Comparison of ENCODE assay signal across 24 mouse cellular contexts in genomic region chr13:95871993-95872392, GRCm38 (mm10). TPM values are rescaled to one million over a fixed set of nuclear protein-coding genes. Genes with fewer than 3 reads are reported as not detected.
A peak's percentile ranks its signal among the peaks of the same experiment; 100 is the strongest.
DNase-seq lines count a peak whose midpoint lies in the region; ATAC-seq and TF ChIP-seq lines count a peak whose summit lies in the region.
"Had no signal": no experiment of that assay in that cellular context is flagged by ENCODE, and none has a peak within 500 bp of the region (broad histone marks: within the 10 kb centered on the region; RNA-seq: fewer than 3 reads in every experiment).

No protein-coding gene starts in this region.

- H3K4me2 ChIP-seq in forebrain, postnatal 0 days (ENCODE audit: low read depth) = no peak overlapping the region
- H3K4me2 ChIP-seq in forebrain, embryonic 14.5 days (ENCODE audit: low read length) = no peak overlapping the region
- H3K4me2 ChIP-seq: heart, embryonic 12.5 days; hindbrain, embryonic 14.5 days; liver, embryonic 12.5 days had no signal

- no peak overlapping the region for H3K9ac ChIP-seq in forebrain, postnatal 0 days
- H3K9ac ChIP-seq in forebrain, embryonic 14.5 days (ENCODE audit: low read length) = no peak overlapping the region
- H3K9ac ChIP-seq: heart, embryonic 12.5 days; hindbrain, embryonic 14.5 days; liver, embryonic 12.5 days; liver, postnatal 0 days had no signal

- ATAC-seq in forebrain, postnatal 0 days = peak; percentile 78
- ATAC-seq in forebrain, embryonic 14.5 days = no peak
- ATAC-seq: inflammation-experienced regulatory T-cells, adult 6 months; liver, embryonic 12.5 days; liver, postnatal 0 days had no signal

- 34% methylated on average over 4 of the region's 4 CpGs for WGBS in forebrain, postnatal 0 days
- 54% methylated on average over 4 of the region's 4 CpGs for WGBS in forebrain, embryonic 14.5 days

- no peak overlapping the region for H3K4me3 ChIP-seq in forebrain, postnatal 0 days (ENCODE audit: low read depth, low read length)
- H3K4me3 ChIP-seq in forebrain, embryonic 14.5 days (ENCODE audit: low read depth, low read length) = no peak overlapping the region
- no peak overlapping the region for H3K4me3 ChIP-seq in cortical plate, adult 2 months (ENCODE audit: insufficient read depth, low read length)
- H3K4me3 ChIP-seq: heart, adult 2 months; heart, embryonic 12.5 days; left cerebral cortex, adult 2 months; liver, embryonic 12.5 days had no signal

- 0 out of 2 replicates have a peak, but pooled peaks cover 13% of the 10 kb centered on the region for H3K4me1 ChIP-seq in forebrain, postnatal 0 days (ENCODE audit: insufficient read depth)
- H3K4me1 ChIP-seq in forebrain, embryonic 14.5 days (ENCODE audit: control insufficient read depth, insufficient read depth, low read length) = peaks cover 28% of the 10 kb centered on the region
- peaks cover 6% of the 10 kb centered on the region for H3K4me1 ChIP-seq in cortical plate, adult 2 months (ENCODE audit: control insufficient read depth, insufficient read depth, low read length)

- no peak overlapping the region for H3K27ac ChIP-seq in forebrain, postnatal 0 days (ENCODE audit: low read depth, low read length)
- H3K27ac ChIP-seq in forebrain, embryonic 14.5 days (ENCODE audit: low read depth, low read length) = no peak overlapping the region
- 0 out of 2 replicates have a peak overlapping the region, but pooled peaks have one; percentile 2 for H3K27ac ChIP-seq in cortical plate, adult 2 months (ENCODE audit: insufficient read depth, low read length)
- H3K27ac ChIP-seq: heart, adult 2 months; hindbrain, embryonic 14.5 days; liver, embryonic 12.5 days had no signal

- no peak for TF ChIP-seq CTCF in forebrain, postnatal 0 days (IDR thresholded peaks at IDR 0.05; ENCODE audit: low read depth)
- no peak for TF ChIP-seq CTCF in cortical plate, adult 2 months (IDR thresholded peaks at IDR 0.05; ENCODE audit: extremely low read depth, insufficient read depth, low read length)

- no peak for TF ChIP-seq POLR2A in cortical plate, adult 2 months (IDR thresholded peaks at IDR 0.05; ENCODE audit: extremely low read depth, insufficient read depth, low read length)

- intact Hi-C loops in left cerebral cortex, postnatal 14 days (cut with DNase I) = no loop called here
- intact Hi-C loops in left cerebral cortex, postnatal 4 days (cut with DNase I) = no loop called here

- no peaks in the 10 kb centered on the region for H3K27me3 ChIP-seq in forebrain, postnatal 0 days (ENCODE audit: insufficient read depth, low read length)
- H3K27me3 ChIP-seq in forebrain, embryonic 14.5 days (replicated peaks; ENCODE audit: control insufficient read depth, insufficient read depth, low read length) = no peaks in the 10 kb centered on the region
- H3K27me3 ChIP-seq: heart, embryonic 12.5 days; liver, embryonic 12.5 days had no signal

- no peaks in the 10 kb centered on the region for H3K9me3 ChIP-seq in forebrain, postnatal 0 days (ENCODE audit: low read length)
- H3K9me3 ChIP-seq in forebrain, embryonic 14.5 days (replicated peaks; ENCODE audit: control insufficient read depth, low read length) = no peaks in the 10 kb centered on the region
- H3K9me3 ChIP-seq: heart, embryonic 12.5 days; liver, embryonic 12.5 days had no signal

- peak; percentile 41 for DNase-seq in forebrain, postnatal 0 days
- no peak for DNase-seq in forebrain, embryonic 14.5 days (ENCODE audit: low spot score)
- DNase-seq in left cerebral cortex, postnatal 14 days (ENCODE audit: low spot score in 2 of 2) = peak; percentile 34 to 43
- DNase-seq in left cerebral cortex, postnatal 4 days = no peak
- peak; percentile 21 for DNase-seq in ZHBTc4 (ENCODE audit: low read depth, low spot score)
- no peak for DNase-seq in B cell, adult 2 months
- DNase-seq: adrenal gland, adult 8-10 months; cerebellum, adult 8-10 months; cerebellum, postnatal 25 days; embryo, embryonic 11 days; heart, adult 2 months; heart, postnatal 4 days; kidney, adult 11 months; kidney, postnatal 14 days; liver, postnatal 0 days; lung, postnatal 36 days; midbrain, embryonic 14.5 days; thymus, postnatal 14 days had no signal

- no peaks in the 10 kb centered on the region for H3K36me3 ChIP-seq in forebrain, postnatal 0 days (ENCODE audit: insufficient read depth)
- H3K36me3 ChIP-seq in forebrain, embryonic 14.5 days (ENCODE audit: control insufficient read depth, insufficient read depth, low read length) = no peaks in the 10 kb centered on the region
- H3K36me3 ChIP-seq: heart, embryonic 12.5 days; liver, embryonic 12.5 days had no signal

RNA-seq across cellular contexts. Expression of gene Iqgap2, which starts 19.7 kb away (rescaled TPM):
- 3.9 and 6.0 TPM in 2 replicates for total RNA-seq in forebrain, postnatal 0 days (2014; rRNA removed)
- polyA plus RNA-seq in forebrain, postnatal 0 days (2015; fragmentation: Nextera tagmentation; extraction: Ambion mirVana) = 0.96 and 2.1 TPM in 2 replicates
- polyA plus RNA-seq in forebrain, embryonic 14.5 days (2014; fragmentation: Nextera tagmentation; extraction: Ambion mirVana) = 4.2 and 4.4 TPM in 2 replicates
- total RNA-seq in left cerebral cortex, postnatal 14 days (2021) = 10 to 100 TPM; 15.9 to 17.2 TPM
- 1 to 10 TPM; 6.6 to 7.1 TPM for total RNA-seq in left cerebral cortex, postnatal 4 days (2021)
- polyA plus RNA-seq in cortical plate, adult 2 months (2012; rRNA removed) = 8.9 and 13.3 TPM in 2 replicates

Comparison
In these comparisons a context has a peak if more than half of its experiments do, and no peak if none do; other contexts are left out.
1. DNase-seq: peak in forebrain, postnatal 0 days (single experiment), left cerebral cortex, postnatal 14 days (2 of 2) and ZHBTc4 (single experiment); none in forebrain, embryonic 14.5 days (single experiment), left cerebral cortex, postnatal 4 days (single experiment) and B cell, adult 2 months (0 of 2).